Mouse (Mus musculus): ENCODE measurements around the gene Phc3.
"Not testable (repeated sequence)": the region's sequence is repeated elsewhere in the genome, so short reads cannot be mapped to it uniquely, and the experiment has no call there.

Phc3 gene

DNA sequence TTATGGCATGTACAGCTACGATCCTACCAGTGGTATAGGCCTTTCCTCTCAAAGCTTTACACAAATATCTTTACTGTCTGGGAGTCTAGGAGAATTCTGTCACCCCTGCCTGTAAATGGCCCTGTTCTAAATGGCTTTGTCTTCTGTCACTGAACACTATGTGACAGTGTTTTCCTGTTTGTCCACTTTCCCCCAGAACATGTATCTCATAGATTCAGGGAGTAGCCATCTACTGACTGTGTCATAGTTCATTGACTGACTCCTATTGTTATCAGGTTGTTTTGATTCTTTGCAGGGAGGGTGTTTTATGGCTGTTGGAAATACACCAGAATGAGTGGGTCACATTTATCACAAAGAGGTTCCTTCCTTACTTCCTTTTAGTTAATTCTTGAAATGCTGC, 99.2 kb downstream of the Phc3 start:
- DNase-seq (ENCODE audit: low read depth, low spot score): no peak

DNA sequence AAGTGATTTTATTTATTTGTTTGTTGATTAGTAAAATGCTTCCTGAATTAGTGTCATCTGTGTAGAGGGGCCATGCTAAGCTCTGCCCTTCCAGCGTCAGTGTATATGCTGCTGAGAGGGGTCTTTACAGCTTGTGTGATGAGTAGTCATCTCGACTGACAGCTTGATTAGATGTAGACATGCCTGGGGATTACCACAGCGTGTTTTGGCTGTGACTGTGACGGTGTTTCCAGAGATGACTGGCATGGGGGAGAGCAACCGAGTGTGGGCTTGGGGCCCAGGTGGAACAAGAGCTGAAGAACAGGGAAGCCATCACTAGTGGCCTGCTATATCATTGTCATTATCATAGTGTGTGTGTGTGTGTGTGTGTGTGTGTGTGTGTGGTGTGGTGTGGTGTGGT, 100.6 kb downstream of the Phc3 start:
- no peak for DNase-seq (ENCODE audit: low read depth, low spot score)

- no peak for DNase-seq (ENCODE audit: low read depth, low spot score)
These were observed 101.0 kb downstream of the Phc3 start for GRCm38 (mm10) chr3:30868176-30868575.

DNA sequence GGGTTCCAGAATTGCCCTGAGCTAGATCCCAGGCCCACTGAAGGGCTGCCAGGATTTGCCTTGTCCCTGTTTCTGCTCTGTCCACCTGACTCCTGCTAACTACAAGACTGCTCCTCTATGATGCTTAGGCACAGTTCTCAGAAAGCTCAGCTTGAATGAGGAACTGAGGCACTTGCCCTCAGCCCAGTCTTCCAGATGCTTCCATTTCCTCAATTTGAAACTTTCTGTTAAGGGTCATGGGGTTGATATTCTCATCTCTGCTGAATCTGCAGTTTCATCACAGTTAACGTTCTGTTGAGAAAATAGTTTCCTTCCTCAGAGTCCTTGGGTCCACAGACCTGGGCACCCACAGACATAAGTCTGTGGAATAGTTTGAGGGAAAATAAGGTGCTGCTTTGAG, 104.6 kb downstream of the Phc3 start:
- DNase-seq (ENCODE audit: low read depth, low spot score): no peak

GRCm38 (mm10) chr3:30863712-30864435, 105.3 kb downstream of the Phc3 start:
- DNase-seq (ENCODE audit: low read depth, low spot score): no peak

DNA sequence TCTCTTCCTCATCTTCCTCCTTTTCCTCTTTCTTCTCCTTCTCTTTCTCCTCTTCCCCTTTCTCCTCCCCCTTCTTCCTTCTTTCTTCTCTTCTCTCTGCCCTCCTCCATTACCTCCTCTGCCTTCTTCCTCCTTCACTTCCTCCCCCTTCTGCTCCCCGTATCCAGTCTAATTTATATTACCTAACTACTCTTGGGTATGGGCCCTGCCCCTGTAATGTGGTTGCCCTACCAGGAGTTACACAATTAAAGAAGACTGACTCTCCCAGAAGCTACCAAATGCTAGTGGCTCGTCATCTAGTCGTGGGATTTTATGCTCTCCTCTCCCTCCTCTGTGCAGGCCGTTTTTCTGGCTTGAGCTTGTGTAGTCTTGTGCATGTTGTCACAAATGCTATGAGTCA, 108.5 kb downstream of the Phc3 start:
- DNase-seq (ENCODE audit: low read depth, low spot score): no peak

DNA sequence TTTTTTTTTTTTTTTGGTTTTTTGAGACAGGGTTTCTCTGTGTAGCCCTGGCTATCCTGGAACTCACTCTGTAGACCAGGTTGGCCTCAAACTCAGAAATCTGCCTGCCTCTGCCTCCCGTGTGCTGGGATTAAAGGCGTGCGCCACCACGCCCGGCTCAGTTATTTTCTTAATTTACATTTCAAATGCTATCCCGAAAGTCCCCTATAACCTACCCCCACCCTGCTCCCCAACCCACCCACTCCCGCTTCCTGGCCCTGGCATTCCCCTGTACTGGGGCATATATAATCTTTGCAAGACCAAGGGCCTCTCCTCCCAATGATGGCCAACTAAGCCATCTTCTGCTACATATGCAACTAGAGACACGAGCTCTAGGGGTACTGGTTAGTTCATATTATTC, 109.6 kb downstream of the Phc3 start:
- not testable (repeated sequence) for DNase-seq (ENCODE audit: low read depth, low spot score)

GRCm38 (mm10) chr3:30855604-30856458, 113.4 kb downstream of the Phc3 start, which contains the start of gene Gpr160:
TSS of gene Gpr160 (plus strand) at chr3:30855950.
- DNase-seq (ENCODE audit: low read depth, low spot score): peak; percentile 82

DNA sequence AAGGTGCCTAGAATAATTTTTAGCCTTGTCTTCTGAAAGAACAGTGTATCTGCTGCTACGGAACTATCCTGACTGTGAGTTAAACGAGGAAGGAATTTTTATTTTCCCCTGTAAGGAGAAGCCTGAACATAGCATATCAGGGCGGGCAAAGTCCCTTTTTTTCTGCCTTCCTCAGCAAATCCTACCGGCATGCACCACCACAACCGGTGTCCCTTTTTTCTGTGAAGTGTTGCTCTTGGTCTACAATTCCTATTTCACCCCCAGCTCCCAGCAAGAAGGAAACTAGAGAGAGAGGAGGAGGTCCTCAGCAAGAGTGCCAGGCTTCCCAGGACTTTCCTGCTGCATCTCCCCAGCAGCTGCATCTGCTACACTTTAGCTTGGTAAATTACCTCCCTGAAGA, 115.6 kb downstream of the Phc3 start:
- no peak for DNase-seq (ENCODE audit: low read depth, low spot score)

DNA sequence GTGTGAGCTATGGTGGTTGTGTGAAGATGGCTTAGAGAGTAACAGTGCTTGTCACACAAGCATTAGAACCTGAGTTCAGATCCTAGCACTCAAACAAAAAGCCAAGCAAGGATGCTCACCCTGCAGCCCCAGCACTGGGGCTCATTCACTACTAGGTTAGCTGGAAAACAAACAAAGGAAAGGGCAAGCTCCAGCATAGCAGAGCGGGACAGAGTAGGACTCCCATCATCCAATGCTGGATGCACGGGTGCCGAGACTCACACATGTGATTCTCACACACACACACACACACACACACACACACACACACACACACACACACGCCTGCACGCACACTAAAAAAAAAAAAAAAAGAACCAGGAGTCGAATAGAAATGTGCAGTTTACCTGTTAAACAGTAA, 117.8 kb downstream of the Phc3 start:
- DNase-seq (ENCODE audit: low read depth, low spot score): no peak

All from CD4-positive helper T cell, adult 2 months (primary cell).